Mouse (Mus musculus): ENCODE results near the gene Xxylt1.

Xxylt1 gene

DNA sequence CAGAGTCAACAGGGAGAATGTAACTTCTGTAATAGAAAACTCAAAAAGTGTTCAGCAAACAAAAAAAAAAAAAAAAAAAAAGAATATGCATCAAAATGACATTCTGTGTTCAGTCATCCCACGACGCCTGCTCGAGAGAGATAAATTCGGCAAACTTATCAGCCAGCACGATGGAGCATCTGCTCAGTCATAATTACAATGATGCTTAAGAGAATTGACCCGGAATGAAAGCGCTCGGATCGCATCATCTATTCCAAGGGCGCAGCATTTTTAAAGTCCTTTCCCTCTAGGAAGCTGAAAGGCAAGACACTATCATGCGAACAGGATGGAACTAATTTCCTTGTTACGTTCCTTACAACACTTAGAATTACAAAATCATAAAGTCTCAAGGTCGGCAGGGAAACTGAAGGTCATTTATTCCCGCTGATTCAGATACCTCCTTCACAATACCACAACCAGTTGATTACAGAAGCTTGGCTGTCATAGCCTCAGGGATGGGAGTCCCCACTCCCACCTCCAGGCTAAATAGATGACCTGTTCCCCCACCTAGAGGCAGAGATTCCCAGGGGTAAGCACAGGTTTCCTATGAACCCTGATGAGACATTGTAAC is 165.5 kb downstream of the Xxylt1 start:
- no peak for DNase-seq (ENCODE audit: low spot score)
